Mouse (Mus musculus) hindbrain, embryonic 10.5 days (tissue): ENCODE results near the gene Rflna. TPM values are rescaled to one million over a fixed set of nuclear protein-coding genes. Genes with fewer than 3 reads are reported as not detected.

ENCODE experiments used
- DNase-seq: peaks from one replicate; pipeline ENCODE4 v3.0.0-alpha.2; 2017; ENCODE audit warnings: low spot score
- H3K27ac ChIP-seq: fragments of 300-500 bp; sonication (generic); 2 replicates; pipeline ENCODE4 v1.5.1; 2016; ENCODE audit warnings: mild to moderate bottlenecking, moderate library complexity
- H3K27me3 ChIP-seq: fragments of 300-500 bp; sonication (generic); 2 replicates; pipeline ENCODE4 v1.6.1; 2016; ENCODE audit warnings: mild to moderate bottlenecking; ENCODE audit not compliant: poor library complexity, insufficient read depth, severe bottlenecking
- H3K36me3 ChIP-seq: fragments of 300-500 bp; sonication (generic); 2 replicates; pipeline ENCODE4 v1.6.1; 2016; ENCODE audit warnings: mild to moderate bottlenecking, moderate library complexity
- H3K4me1 ChIP-seq: fragments of 300-500 bp; sonication (generic); replicated peaks from 2 replicates; pipeline ENCODE4 v1.6.1; 2016; ENCODE audit warnings: mild to moderate bottlenecking
- H3K4me3 ChIP-seq: fragments of 300-500 bp; sonication (generic); 2 replicates; pipeline ENCODE4 v1.5.1; 2016; ENCODE audit warnings: mild to moderate bottlenecking, moderate library complexity
- H3K9me3 ChIP-seq: fragments of 300-500 bp; sonication (generic); 2 replicates; pipeline ENCODE4 v1.6.1; 2016; ENCODE audit warnings: mild to moderate bottlenecking, moderate library complexity
- WGBS: fragments of 180-500 bp; shearing (Covaris S2); methylation state at CpG from one replicate; pipeline ENCODE4 v1.1.7; 2016; 5-methylcytosine and 5-hydroxymethylcytosine counted together
- polyA plus RNA-seq: library from polyadenylated mRNA; unstranded; fragments of >200 nt; fragmentation: Nextera tagmentation; extraction: Ambion mirVana; gene quantifications from 2 replicates; pipeline ENCODE4 v1.2.1, GENCODE M21; 2016

Gene Rflna
- polyA plus RNA-seq, 1 experiment from 2014 or later, result 4.3 TPM

DNA sequence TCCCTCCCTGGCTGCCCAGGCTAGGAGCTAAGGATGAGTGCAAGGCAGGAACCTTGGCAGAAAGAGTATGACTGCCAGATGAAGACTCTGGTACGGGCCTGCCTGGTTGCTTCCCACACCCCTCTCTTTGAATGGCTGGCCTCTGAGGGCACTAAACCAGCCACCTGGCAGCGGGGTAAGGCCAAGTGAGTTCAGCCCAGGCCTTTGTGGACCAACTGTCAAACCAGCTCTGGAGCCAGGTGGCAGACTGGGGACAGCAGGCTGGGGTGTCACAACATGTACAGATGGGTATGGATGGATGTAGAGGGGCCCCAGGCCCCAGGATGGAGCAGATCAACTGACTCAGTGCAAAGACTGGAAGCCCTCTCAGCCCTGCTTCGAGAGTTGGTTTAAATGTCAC lies 12.0 kb downstream of the Rflna start:
- Histone ChIP-seq H3K36me3 (peaks cover 97% of the 10 kb centered on the region), H3K4me3 (no peak overlapping the region), H3K27me3 (no peaks in the 10 kb centered on the region), H3K27ac (no peak overlapping the region), H3K9me3 (no peaks in the 10 kb centered on the region), H3K4me1 (peaks cover 15% of the 10 kb centered on the region)
- WGBS, result 86% methylated on average over 3 of the region's 3 CpGs
- DNase-seq, result no peak

DNA sequence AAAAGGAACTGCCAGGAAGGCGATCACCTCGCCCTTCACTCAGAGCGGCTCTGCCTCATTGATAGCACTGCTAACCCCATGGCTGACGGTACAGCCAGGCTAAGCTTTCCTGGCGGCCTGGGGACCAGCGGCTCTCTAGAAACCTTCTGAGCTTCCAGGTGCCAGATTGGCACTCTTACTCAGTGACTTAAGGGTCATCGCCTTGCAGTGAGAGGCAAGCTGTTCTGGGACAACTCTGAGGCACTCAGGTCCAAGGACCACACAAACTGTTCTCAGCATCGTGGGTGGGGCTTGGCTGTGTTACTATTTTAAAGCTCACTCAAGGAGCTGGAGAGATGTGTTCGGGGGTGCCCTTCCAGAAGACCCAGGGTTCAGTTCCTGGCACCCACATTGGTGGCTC lies 12.6 kb downstream of the Rflna start:
- 87% methylated on average over 9 of the region's 9 CpGs for WGBS
- no peak overlapping the region for H3K27ac ChIP-seq
- peaks cover 97% of the 10 kb centered on the region for H3K36me3 ChIP-seq

DNA sequence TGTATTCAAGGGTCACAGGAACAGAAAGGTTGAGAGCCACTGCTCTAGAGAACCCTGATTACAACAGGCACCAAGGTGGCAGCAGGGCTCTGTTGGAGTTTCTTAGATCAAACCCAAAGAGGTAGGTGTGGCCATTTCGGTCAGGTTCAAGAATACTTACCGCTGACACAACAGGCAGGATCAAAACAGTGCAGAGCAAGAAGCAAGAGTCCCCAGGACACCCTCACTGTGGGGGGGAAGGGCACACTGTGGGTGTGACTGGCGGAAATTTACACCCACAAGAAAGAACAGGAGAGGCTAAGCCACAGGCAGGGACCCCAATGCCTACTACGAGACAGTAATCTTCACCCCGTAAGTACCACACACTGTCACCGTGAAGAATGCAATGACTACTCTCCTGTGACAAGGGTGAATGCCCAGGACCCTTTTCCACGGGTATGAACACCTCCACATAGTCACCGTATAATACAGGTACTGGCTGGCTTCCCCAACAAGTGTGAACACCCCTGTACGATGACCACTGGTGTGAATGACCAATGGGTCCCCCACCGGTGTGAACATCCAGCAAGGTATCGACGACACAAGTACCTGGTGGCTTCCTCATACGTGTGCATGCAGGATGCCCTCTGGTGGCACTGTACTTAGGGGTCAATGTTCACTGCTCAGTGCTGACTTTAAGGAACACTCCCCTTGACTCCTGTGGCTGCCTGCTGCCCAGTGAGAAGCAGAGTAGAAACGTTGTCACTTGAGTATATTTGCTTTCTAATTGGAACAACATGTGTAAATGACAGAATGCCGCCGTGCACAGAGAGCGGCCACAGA lies 13.6 kb downstream of the Rflna start:
- WGBS, result 84% methylated on average over 17 of the region's 17 CpGs
- no peak for DNase-seq
- Histone ChIP-seq H3K9me3 (no peaks in the 10 kb centered on the region), H3K4me3 (no peak overlapping the region), H3K4me1 (peaks cover 16% of the 10 kb centered on the region), H3K27me3 (no peaks in the 10 kb centered on the region), H3K36me3 (peaks cover 97% of the 10 kb centered on the region), H3K27ac (no peak overlapping the region)

More for the DNA sequence above, 12.6 kb downstream of the Rflna start:
- peaks cover 20% of the 10 kb centered on the region for H3K4me1 ChIP-seq
- no peaks in the 10 kb centered on the region for H3K27me3 ChIP-seq
- H3K4me3 ChIP-seq, result no peak overlapping the region
- no peak for DNase-seq
- no peaks in the 10 kb centered on the region for H3K9me3 ChIP-seq

DNA sequence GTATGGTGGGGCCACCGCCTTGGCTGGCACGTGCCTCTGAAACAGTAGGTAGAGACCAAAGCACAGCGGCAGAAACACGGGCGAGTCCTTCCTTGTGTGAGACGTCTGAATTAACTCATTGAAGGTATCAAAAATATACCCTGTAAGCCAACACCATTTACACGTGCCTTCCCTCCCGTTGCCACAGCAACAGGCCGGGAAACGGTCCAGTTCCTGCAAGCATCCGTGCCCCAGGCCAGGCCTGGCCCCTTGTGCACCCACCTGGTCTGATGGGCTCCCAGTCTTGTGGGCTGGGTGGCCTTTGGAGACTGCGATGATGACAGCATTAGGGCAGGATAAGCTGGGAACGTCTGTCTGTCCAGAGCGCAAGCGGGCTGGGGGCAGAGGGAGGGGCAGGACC lies 14.3 kb downstream of the Rflna start:
- Histone ChIP-seq H3K4me3 (no peak overlapping the region), H3K36me3 (peaks cover 97% of the 10 kb centered on the region), H3K4me1 (peaks cover 16% of the 10 kb centered on the region), H3K27me3 (no peaks in the 10 kb centered on the region), H3K27ac (no peak overlapping the region), H3K9me3 (no peaks in the 10 kb centered on the region)
- DNase-seq, result no peak
- WGBS, result 83% methylated on average over 15 of the region's 15 CpGs

DNA sequence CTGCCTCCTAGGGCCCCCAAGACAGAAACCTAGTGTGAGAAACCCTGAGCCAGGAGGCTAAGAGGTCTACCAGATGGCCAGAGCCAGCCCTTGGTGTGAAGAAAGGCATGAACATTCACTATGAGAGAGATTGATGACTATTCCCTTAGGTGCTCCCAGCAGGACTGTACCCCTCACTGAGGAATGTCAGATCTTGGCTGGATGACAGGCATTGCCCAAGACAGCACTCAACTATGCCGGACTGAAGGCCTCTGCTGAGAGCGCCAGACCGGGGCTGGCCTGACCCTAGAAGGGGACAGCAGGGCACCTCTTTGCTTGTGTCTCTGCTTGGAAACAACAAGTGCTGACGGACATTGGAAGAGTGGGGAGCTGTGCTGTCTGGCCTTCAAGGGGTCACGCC lies 16.1 kb downstream of the Rflna start:
- no peak for DNase-seq
- peaks cover 16% of the 10 kb centered on the region for H3K4me1 ChIP-seq
- H3K9me3 ChIP-seq, result no peaks in the 10 kb centered on the region
- H3K36me3 ChIP-seq, result peaks cover 99% of the 10 kb centered on the region
- H3K27me3 ChIP-seq, result no peaks in the 10 kb centered on the region
- WGBS, result 82% methylated on average over 5 of the region's 5 CpGs
- H3K4me3 ChIP-seq, result no peak overlapping the region
- no peak overlapping the region for H3K27ac ChIP-seq

DNA sequence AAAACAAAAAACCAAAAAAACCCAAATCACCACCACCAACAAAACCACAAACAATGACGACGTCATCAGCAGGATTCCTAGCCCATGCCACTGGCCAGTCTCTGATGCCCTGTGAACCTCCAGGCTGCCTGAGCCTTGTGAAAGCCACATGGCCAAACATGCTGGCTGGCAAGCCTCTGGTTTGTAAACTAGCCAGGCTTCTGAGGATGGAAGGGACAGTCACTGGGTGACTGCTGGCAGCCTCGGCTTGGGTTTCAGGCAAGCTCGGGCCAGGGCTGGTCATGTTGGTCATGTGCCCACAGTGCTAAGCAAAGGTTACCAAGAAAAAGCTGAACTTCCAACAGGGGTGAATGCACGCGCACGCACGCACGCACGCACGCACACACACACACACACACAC lies 18.3 kb downstream of the Rflna start:
- Histone ChIP-seq H3K4me3 (no peak overlapping the region), H3K4me1 (peaks cover 16% of the 10 kb centered on the region), H3K36me3 (peaks cover 99% of the 10 kb centered on the region), H3K9me3 (no peaks in the 10 kb centered on the region), H3K27ac (no peak overlapping the region), H3K27me3 (no peaks in the 10 kb centered on the region)
- no peak for DNase-seq
- WGBS, result 88% methylated on average over 11 of the region's 11 CpGs

DNA sequence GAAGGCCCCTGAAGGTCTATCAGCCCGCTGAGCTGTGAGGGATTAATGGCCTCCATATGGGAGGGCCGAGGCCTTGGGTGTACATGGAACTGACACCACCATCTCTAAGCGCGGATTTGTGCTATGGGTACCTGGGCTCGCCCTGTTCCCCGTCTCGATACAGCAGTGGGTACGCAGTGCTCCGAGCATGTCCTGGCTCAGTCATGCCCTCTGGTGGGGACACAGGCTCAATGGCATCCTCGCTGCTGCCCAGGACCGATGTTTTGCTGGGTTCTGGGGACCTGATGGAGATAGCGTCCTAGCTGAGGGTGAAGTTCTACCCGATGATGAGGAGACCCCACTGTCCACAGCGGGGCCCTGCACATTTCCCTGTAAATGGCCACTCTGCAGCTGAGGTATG lies 21.0 kb downstream of the Rflna start:
- no peak overlapping the region for H3K4me3 ChIP-seq
- peaks cover 99% of the 10 kb centered on the region for H3K36me3 ChIP-seq
- H3K27me3 ChIP-seq, result no peaks in the 10 kb centered on the region
- no peak overlapping the region for H3K27ac ChIP-seq
- DNase-seq, result peak; percentile 31
- WGBS, result 86% methylated on average over 14 of the region's 14 CpGs
- H3K4me1 ChIP-seq, result peaks cover 12% of the 10 kb centered on the region
- no peaks in the 10 kb centered on the region for H3K9me3 ChIP-seq

DNA sequence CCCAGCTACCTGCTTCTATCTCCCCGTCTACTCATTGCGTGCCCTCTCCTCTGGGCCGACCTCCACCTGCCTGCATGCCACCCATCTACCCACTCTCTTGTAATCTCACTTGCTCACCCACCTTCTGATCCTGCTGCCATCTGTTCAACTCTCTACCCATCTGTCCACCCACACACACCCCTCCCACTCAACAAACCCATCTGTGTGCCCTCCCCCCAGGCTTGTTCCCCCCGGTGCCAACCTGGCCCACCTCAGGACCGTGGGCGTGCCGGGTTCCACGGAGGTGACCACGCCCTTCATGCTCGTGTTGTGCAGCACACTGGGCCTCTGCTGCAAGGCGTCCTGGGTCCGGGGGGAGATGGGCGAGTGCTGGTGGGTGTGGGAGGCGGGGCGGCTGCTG lies 25.4 kb downstream of the Rflna start:
- Histone ChIP-seq H3K27ac (no peak overlapping the region), H3K4me3 (no peak overlapping the region), H3K9me3 (no peaks in the 10 kb centered on the region), H3K4me1 (no peaks in the 10 kb centered on the region), H3K36me3 (peaks cover 100% of the 10 kb centered on the region), H3K27me3 (no peaks in the 10 kb centered on the region)
- DNase-seq, result no peak
- WGBS, result 96% methylated on average over 15 of the region's 15 CpGs

DNA sequence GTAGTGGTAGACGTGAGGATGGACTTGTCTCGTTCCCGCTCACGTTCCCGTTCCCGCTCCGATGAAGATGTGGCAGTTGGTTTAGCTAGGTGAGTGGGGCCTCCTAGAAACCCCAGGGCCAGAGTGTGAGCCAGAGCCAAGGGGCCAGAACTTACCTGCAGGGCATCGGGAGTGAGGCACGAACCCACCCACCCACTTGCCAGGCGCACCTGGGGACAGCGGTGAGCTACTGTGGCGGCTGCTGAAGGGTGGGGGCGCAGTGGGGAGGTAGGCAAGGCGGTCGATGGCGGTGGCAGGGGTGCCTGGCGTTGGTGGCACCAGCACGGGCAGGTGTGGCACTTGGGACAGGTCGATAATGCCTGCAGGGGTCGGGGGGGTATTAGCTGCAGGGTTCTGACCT lies 25.9 kb downstream of the Rflna start:
- H3K36me3 ChIP-seq, result peaks cover 100% of the 10 kb centered on the region
- WGBS, result 94% methylated on average over 20 of the region's 20 CpGs
- no peak for DNase-seq
- H3K4me3 ChIP-seq, result no peak overlapping the region
- no peaks in the 10 kb centered on the region for H3K9me3 ChIP-seq
- H3K4me1 ChIP-seq, result no peaks in the 10 kb centered on the region
- H3K27ac ChIP-seq, result no peak overlapping the region
- H3K27me3 ChIP-seq, result no peaks in the 10 kb centered on the region

DNA sequence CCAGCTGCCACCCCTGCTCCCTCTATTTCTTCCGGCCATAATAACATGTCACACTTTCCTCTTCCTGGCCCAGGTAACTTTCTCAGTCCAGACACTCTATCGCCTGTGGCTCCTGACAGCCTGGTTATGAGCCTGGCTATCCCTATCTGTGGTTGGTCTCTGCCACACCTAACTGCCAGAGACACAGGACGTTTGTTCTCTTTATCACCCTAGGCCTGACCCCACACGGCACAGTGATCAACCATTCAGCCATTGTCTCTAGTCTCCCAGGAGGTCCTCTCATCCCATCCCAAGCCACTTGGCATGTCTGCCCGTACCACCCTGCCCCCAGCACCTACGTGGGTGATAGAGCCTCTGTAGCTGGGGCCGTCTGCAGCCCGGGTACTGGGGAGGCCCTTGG lies 33.5 kb downstream of the Rflna start:
- Histone ChIP-seq H3K9me3 (no peaks in the 10 kb centered on the region), H3K4me3 (no peak overlapping the region)
- WGBS, result 89% methylated on average over 8 of the region's 8 CpGs

DNA sequence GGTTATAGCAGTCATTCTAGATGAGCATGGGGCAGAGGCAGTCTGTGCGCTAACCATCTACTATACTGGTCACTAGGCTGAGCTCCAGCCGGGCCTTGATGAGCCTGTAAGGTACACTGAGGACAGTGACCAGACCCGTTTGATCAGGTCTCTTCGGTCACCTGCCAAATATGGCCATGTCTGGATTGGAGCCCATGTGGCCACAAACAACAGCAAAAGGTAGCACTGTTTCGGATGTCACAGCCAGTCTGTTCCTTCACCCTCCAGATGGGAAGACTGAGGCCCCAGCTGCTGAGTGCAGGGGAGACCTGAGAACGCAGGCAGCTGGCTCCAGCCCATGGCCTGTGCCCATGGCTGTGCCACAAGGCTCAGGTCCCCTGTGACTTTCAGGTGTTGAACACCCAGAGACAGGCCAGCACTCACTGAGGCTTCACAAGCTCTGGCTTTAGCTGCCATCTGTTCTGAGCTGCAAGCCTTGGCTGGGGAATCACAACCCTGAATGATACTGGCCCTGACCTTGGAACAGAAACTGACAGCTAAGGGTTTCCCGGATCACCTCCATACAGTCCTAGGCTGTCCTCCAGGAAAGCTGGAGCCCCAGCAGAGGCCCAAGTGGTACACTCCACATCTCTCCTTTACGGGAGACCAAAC lies 36.5 kb downstream of the Rflna start:
- Histone ChIP-seq H3K27ac (no peak overlapping the region), H3K4me3 (no peak overlapping the region), H3K36me3 (peaks cover 97% of the 10 kb centered on the region), H3K9me3 (no peaks in the 10 kb centered on the region), H3K27me3 (no peaks in the 10 kb centered on the region), H3K4me1 (peaks cover 25% of the 10 kb centered on the region)
- no peak for DNase-seq
- WGBS, result 96% methylated on average over 8 of the region's 8 CpGs

More for the DNA sequence above, 33.5 kb downstream of the Rflna start:
- H3K27ac ChIP-seq, result no peak overlapping the region
- H3K36me3 ChIP-seq, result peaks cover 99% of the 10 kb centered on the region
- peaks cover 5% of the 10 kb centered on the region; the same call in 1 of the 2 replicates for H3K4me1 ChIP-seq
- H3K27me3 ChIP-seq, result no peaks in the 10 kb centered on the region
- no peak for DNase-seq

DNA sequence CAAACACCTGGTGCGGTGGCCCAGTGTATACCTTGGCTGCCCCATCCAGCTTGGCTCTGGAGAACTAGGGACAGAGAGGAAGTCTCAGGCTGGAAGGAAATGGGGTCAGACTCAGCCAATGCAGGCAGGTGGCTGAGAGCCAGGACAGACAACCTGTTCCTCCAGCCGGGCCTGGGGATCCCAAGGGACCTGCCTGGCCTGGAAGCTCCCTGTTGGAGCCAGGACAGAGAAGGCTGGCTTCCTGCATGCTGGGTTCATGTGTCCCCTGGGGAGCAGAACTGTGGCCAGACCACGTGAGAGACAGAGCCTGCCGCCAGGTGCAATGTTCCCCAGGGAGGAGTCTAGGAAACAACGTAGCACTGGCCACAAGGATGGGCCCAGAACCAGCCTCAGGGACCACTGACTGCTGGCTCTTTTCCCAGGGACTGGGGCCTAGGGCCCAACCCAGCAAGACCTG lies 37.1 kb downstream of the Rflna start:
- Histone ChIP-seq H3K27ac (no peak overlapping the region), H3K4me1 (peaks cover 32% of the 10 kb centered on the region), H3K4me3 (no peak overlapping the region), H3K36me3 (peaks cover 97% of the 10 kb centered on the region), H3K27me3 (no peaks in the 10 kb centered on the region), H3K9me3 (no peaks in the 10 kb centered on the region)
- WGBS, result 82% methylated on average over 5 of the region's 5 CpGs
- no peak for DNase-seq

DNA sequence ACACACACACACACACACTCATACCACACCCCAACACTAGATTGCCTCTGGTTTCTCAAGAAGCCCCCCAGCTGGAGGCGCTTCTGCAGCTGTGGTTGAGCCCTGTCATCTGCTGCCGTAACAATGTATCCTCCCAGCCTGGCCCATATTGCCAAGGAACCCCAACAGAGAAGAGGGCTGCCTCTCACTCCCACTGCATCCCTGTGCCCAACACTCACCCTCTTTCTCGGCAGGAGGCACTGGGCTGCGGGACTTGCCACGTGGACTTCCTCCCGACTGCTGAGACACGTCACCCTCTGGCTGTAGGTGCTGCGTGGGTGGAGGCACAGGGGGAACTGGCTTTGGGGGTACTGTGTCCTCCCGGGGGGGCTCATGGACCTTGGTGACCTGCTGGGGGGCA lies 38.6 kb downstream of the Rflna start:
- H3K4me1 ChIP-seq, result peaks cover 46% of the 10 kb centered on the region

More for the DNA sequence above, 38.6 kb downstream of the Rflna start:
- no peaks in the 10 kb centered on the region for H3K9me3 ChIP-seq
- peaks cover 97% of the 10 kb centered on the region for H3K36me3 ChIP-seq
- H3K27me3 ChIP-seq, result no peaks in the 10 kb centered on the region
- H3K4me3 ChIP-seq, result no peak overlapping the region
- no peak overlapping the region; the same call in 1 of the 2 replicates for H3K27ac ChIP-seq
- DNase-seq, result no peak
- WGBS, result 88% methylated on average over 9 of the region's 9 CpGs
